Mouse (Mus musculus): ENCODE data around the gene Gpx2. TPM values are rescaled to one million over a fixed set of nuclear protein-coding genes. Genes with fewer than 3 reads are reported as not detected.

Gpx2 gene
- 0.06 TPM in 1 of 2 replicates, not detected in the other for polyA plus RNA-seq (2015; fragmentation: Nextera tagmentation; extraction: Ambion mirVana)

GRCm38 (mm10) chr12:76795350-76795749 is at the start of gene Gpx2:
Gpx2 (minus strand) TSS chr12:76795554.
- no peaks in the 10 kb centered on the region for H3K36me3 ChIP-seq (replicated peaks)
- H3K27ac ChIP-seq = no peak within 1 kb of the TSS
- WGBS = 79% methylated on average over 5 of the region's 5 CpGs
- no peak for ATAC-seq (replicated peaks)
- H3K27me3 ChIP-seq (replicated peaks) = no peaks in the 10 kb centered on the region
- no peak within 1 kb of the TSS for H3K9ac ChIP-seq
- H3K4me1 ChIP-seq = no peaks in the 10 kb centered on the region
- H3K4me2 ChIP-seq = no peak within 1 kb of the TSS
- H3K9me3 ChIP-seq = no peaks in the 10 kb centered on the region
- no peak within 1 kb of the TSS for H3K4me3 ChIP-seq

GRCm38 (mm10) chr12:76844346-76845061 is 49.1 kb upstream of the Gpx2 start:
- WGBS = 86% methylated on average over 15 of the region's 15 CpGs
- no peaks in the 10 kb centered on the region for H3K9me3 ChIP-seq
- H3K9ac ChIP-seq = no peak overlapping the region
- H3K4me2 ChIP-seq = no peak overlapping the region
- no peaks in the 10 kb centered on the region for H3K4me1 ChIP-seq
- H3K36me3 ChIP-seq (replicated peaks) = no peaks in the 10 kb centered on the region
- no peak for ATAC-seq (replicated peaks)
- H3K27ac ChIP-seq = no peak overlapping the region
- no peak overlapping the region for H3K4me3 ChIP-seq
- H3K27me3 ChIP-seq (replicated peaks) = no peaks in the 10 kb centered on the region

DNA sequence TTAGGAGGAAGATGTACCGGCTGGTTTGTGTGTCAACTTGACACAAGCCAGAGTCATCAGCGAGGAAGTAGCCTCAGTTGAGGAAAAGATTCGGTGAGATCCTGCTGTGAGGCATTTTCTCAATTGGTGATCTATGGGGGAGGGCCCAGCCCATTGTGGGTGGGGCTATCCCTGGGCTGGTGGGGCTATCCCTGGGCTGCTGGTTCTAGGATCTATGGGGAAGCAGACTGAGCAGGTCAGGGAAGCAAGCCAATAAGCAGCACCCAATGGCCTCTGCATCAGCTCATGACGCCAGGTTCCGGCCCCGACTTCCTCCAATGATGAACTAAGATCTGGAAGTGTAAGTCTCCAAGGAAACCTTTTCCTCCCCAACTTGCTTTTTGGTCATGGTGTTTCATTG is 44.7 kb upstream of the Gpx2 start:
- Histone ChIP-seq H3K36me3 (replicated peaks) (no peaks in the 10 kb centered on the region), H3K9me3 (no peaks in the 10 kb centered on the region), H3K4me3 (no peak overlapping the region), H3K9ac (no peak overlapping the region), H3K4me1 (peaks cover 16% of the 10 kb centered on the region), H3K27me3 (replicated peaks) (no peaks in the 10 kb centered on the region), H3K4me2 (no peak overlapping the region), H3K27ac (no peak overlapping the region)
- WGBS = 82% methylated on average over 6 of the region's 6 CpGs
- no peak for ATAC-seq (replicated peaks)

DNA sequence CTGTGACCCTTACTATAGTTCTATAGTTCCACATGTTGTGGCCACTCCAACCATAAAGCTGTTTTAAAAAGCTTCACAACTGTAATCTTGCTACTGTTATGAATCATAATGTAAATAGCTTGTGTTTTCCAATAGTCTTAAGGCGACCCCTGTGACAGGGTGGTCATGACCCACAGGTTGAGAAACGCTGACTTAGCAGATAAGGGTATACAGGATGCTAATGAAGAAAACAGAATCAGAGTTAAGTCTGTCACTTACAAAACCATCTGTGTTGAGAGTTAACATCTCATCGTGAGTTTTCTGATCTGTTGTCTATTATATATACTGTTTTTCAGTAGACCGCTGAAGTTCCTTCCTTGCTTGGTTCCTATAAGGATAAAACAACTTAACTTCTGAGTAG is 43.9 kb upstream of the Gpx2 start:
- no peaks in the 10 kb centered on the region for H3K9me3 ChIP-seq
- no peaks in the 10 kb centered on the region for H3K27me3 ChIP-seq (replicated peaks)
- ATAC-seq (replicated peaks) = no peak
- no peak overlapping the region for H3K9ac ChIP-seq
- H3K4me1 ChIP-seq = peaks cover 16% of the 10 kb centered on the region
- no peak overlapping the region for H3K27ac ChIP-seq
- WGBS = 96% methylated on average over 4 of the region's 4 CpGs
- H3K4me3 ChIP-seq = no peak overlapping the region
- no peak overlapping the region for H3K4me2 ChIP-seq
- H3K36me3 ChIP-seq (replicated peaks) = no peaks in the 10 kb centered on the region

- H3K4me3 ChIP-seq = peak overlapping the region; percentile 94
- no peaks in the 10 kb centered on the region for H3K27me3 ChIP-seq (replicated peaks)
- peak overlapping the region; percentile 76 for H3K4me2 ChIP-seq
- no peaks in the 10 kb centered on the region for H3K36me3 ChIP-seq (replicated peaks)
- WGBS = 14% methylated on average over 21 of the region's 21 CpGs
- ATAC-seq (replicated peaks) = no peak
- H3K9ac ChIP-seq = peak overlapping the region; percentile 80
- peaks cover 16% of the 10 kb centered on the region for H3K4me1 ChIP-seq
- peak overlapping the region; percentile 87 for H3K27ac ChIP-seq
- H3K9me3 ChIP-seq = no peaks in the 10 kb centered on the region
These were observed 42.7 kb upstream of the Gpx2 start for GRCm38 (mm10) chr12:76837844-76838650.

DNA sequence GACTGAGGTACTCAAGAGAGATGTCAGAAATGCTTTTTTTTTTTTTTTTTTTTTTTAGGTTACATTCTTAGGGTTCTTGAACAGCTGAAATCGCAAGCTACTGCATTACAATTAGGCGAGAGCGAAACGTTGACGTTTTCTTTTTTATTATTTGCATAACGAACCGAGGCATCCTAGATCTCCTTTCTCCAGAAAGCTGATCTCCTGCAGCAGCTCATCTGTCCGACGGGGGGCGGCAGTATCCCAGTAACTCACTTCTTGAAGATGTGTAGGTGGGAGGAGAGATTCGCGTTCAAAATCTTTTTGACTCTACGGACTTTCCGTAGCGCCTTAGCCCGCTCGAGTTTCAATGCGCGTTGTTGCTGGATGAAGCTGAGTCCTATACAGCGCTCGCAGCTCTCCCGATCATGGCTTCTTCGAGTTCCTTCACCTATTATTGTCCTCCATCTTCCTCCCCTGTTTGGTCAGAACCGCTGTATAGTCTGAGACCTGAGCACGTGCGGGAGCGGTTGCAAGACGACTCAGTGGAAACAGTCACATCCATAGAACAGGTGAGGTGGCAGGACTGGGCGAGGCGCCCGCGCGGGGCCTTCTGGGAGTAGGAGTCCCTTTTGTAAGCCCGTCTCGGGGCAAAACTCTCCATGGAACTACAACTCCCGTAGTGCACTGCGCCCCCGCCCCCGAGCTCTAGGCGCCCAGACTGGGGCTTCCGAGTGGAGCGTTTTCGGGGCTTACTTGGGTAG is 41.9 kb upstream of the Gpx2 start:
- peak; percentile 98 for ATAC-seq (replicated peaks)

DNA sequence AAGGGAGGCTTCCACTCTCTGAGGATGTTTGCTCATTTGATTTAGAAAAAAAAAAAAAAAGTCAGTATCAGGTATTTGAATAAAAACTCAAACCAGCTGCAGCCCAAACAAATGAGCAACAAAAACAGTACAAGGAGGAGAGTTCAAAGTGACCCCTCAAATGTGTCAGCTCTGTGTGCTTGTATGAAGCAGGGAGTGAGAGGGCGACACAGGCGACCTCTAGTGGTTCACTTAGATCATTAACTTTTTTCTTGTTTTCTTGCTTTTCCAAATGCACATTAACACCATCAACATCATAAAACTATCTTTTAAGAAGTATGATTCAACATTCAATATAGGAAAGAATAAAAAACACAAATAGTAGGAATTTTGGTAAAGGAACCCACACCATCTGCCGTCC is 37.4 kb upstream of the Gpx2 start:
- H3K4me2 ChIP-seq = no peak overlapping the region
- no peak overlapping the region for H3K27ac ChIP-seq
- 4% methylated on average over 3 of the region's 3 CpGs for WGBS
- H3K4me3 ChIP-seq = no peak overlapping the region
- no peak for ATAC-seq (replicated peaks)
- no peaks in the 10 kb centered on the region for H3K36me3 ChIP-seq (replicated peaks)
- H3K9me3 ChIP-seq = no peaks in the 10 kb centered on the region
- peaks cover 3% of the 10 kb centered on the region; the same call in 1 of the 2 replicates for H3K4me1 ChIP-seq
- H3K27me3 ChIP-seq (replicated peaks) = no peaks in the 10 kb centered on the region
- H3K9ac ChIP-seq = no peak overlapping the region

More for the DNA sequence above, 41.9 kb upstream of the Gpx2 start:
- no peaks in the 10 kb centered on the region for H3K9me3 ChIP-seq
- no peaks in the 10 kb centered on the region for H3K27me3 ChIP-seq (replicated peaks)
- peak overlapping the region; percentile 87 for H3K27ac ChIP-seq
- WGBS = under 1% methylated on average over 43 of the region's 43 CpGs
- peak overlapping the region; percentile 94 for H3K4me3 ChIP-seq
- peak overlapping the region; percentile 76 for H3K4me2 ChIP-seq
- H3K36me3 ChIP-seq (replicated peaks) = no peaks in the 10 kb centered on the region
- peaks cover 16% of the 10 kb centered on the region for H3K4me1 ChIP-seq
- peak overlapping the region; percentile 80 for H3K9ac ChIP-seq

GRCm38 (mm10) chr12:76825283-76825682 is 29.9 kb upstream of the Gpx2 start:
- H3K27me3 ChIP-seq (replicated peaks) = peaks cover 6% of the 10 kb centered on the region; the same call in 1 of the 2 replicates
- 62% methylated on average over 4 of the region's 4 CpGs for WGBS

DNA sequence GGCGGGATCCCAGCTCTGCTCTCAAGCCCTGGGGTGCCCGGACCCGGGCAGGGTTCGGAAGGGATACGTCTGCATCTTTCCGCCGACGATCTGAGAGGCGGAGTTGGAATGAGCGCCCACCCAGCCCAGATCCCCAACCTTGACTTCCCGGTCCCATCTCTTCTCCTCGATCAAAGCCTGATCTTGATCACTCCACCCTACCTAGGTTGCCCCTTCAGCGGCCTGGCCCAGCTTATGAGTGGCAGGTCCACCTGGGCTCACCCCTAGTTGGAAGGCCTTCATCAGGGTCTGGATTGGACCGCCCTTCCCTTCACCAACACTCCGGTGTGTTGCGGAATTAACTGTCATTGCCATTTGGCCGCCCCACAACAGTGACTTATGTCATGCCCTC is 27.3 kb upstream of the Gpx2 start, which contains the start of gene Rab15:
Gene Rab15, minus strand, starts transcription at position 258 of the 391 bp plus-strand sequence.
- peak within 1 kb of the TSS; percentile 83 for H3K4me3 ChIP-seq

More at GRCm38 (mm10) chr12:76825283-76825682, 29.9 kb upstream of the Gpx2 start:
- Histone ChIP-seq H3K36me3 (replicated peaks) (no peaks in the 10 kb centered on the region), H3K27ac (no peak overlapping the region), H3K9me3 (no peaks in the 10 kb centered on the region), H3K9ac (no peak overlapping the region), H3K4me1 (peaks cover 15% of the 10 kb centered on the region), H3K4me3 (no peak overlapping the region), H3K4me2 (no peak overlapping the region)
- ATAC-seq (replicated peaks) = no peak

DNA sequence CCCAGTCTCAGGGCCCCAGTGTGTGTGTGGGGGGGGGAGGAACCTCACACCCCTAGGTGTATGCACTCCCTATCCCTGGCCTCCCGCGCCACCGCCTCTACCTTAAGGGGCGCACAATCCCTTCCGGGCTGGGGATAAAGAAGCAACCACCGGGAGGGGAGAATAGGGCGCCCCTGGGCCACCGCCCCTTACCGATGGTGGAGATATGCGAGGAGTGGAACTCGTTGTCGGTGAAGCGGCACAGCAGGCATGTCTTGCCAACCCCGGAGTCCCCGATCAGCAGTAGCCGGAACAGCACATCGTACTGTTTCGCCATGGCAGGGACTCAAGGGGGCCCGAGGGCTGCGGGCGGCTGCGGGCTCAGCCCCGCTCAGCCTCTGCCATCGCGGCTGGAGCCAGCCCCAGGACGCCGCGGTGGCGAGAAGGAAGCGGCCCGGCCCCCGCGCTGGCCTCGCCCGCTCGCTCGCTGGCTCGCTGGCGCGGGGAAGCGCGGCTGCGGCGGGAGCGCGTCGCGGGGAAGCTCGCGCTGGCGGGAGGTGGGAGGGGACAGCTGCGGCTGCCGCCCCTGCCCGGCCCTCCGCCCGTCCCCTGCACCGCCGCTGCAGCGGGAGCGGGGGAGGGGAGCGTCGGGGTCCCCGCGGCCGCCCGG is 26.8 kb upstream of the Gpx2 start:
- Histone ChIP-seq H3K36me3 (replicated peaks) (no peaks in the 10 kb centered on the region), H3K9me3 (no peaks in the 10 kb centered on the region), H3K27me3 (replicated peaks) (peaks cover 6% of the 10 kb centered on the region; the same call in 1 of the 2 replicates), H3K27ac (peak overlapping the region; percentile 87), H3K4me1 (peaks cover 41% of the 10 kb centered on the region), H3K9ac (peak overlapping the region; percentile 90), H3K4me3 (peak overlapping the region; percentile 83), H3K4me2 (peak overlapping the region; percentile 78)
- peak; percentile 77 for ATAC-seq (replicated peaks)
- under 1% methylated on average over 62 of the region's 66 CpGs for WGBS

More for the DNA sequence above, 27.3 kb upstream of the Gpx2 start, which contains the start of gene Rab15:
- peak within 1 kb of the TSS; percentile 78 for H3K4me2 ChIP-seq
- ATAC-seq (replicated peaks) = peak; percentile 59
- peaks cover 6% of the 10 kb centered on the region; the same call in 1 of the 2 replicates for H3K27me3 ChIP-seq (replicated peaks)
- H3K27ac ChIP-seq = peak within 1 kb of the TSS; percentile 87
- no peaks in the 10 kb centered on the region for H3K9me3 ChIP-seq
- no peaks in the 10 kb centered on the region for H3K36me3 ChIP-seq (replicated peaks)
- H3K4me1 ChIP-seq = peaks cover 38% of the 10 kb centered on the region
- H3K9ac ChIP-seq = peak within 1 kb of the TSS; percentile 90
- 3% methylated on average over 17 of the region's 17 CpGs for WGBS

- H3K4me3 ChIP-seq = peak overlapping the region; percentile 83
- no peak for ATAC-seq (replicated peaks)
- peak overlapping the region; percentile 78 for H3K4me2 ChIP-seq
- peaks cover 41% of the 10 kb centered on the region for H3K4me1 ChIP-seq
- H3K27me3 ChIP-seq (replicated peaks) = peaks cover 6% of the 10 kb centered on the region; the same call in 1 of the 2 replicates
- H3K27ac ChIP-seq = no peak overlapping the region
- no peak overlapping the region for H3K9ac ChIP-seq
- no peaks in the 10 kb centered on the region for H3K9me3 ChIP-seq
- WGBS = 46% methylated on average over 4 of the region's 4 CpGs
- H3K36me3 ChIP-seq (replicated peaks) = no peaks in the 10 kb centered on the region
These were observed 25.3 kb upstream of the Gpx2 start for GRCm38 (mm10) chr12:76820615-76821014.
